Mouse (Mus musculus): Measurements from ENCODE around the gene Tnrc18. TPM values are rescaled to one million over a fixed set of nuclear protein-coding genes. Genes with fewer than 3 reads are reported as not detected.

Tnrc18 gene
- polyA plus RNA-seq (2015; fragmentation: Illumina TruSeq; extraction: RNeasy Lipid Tissue Mini Kit (QIAGEN cat#74804); ENCODE audit: insufficient read depth, low read depth, low replicate concordance) = 8.3 TPM

DNA sequence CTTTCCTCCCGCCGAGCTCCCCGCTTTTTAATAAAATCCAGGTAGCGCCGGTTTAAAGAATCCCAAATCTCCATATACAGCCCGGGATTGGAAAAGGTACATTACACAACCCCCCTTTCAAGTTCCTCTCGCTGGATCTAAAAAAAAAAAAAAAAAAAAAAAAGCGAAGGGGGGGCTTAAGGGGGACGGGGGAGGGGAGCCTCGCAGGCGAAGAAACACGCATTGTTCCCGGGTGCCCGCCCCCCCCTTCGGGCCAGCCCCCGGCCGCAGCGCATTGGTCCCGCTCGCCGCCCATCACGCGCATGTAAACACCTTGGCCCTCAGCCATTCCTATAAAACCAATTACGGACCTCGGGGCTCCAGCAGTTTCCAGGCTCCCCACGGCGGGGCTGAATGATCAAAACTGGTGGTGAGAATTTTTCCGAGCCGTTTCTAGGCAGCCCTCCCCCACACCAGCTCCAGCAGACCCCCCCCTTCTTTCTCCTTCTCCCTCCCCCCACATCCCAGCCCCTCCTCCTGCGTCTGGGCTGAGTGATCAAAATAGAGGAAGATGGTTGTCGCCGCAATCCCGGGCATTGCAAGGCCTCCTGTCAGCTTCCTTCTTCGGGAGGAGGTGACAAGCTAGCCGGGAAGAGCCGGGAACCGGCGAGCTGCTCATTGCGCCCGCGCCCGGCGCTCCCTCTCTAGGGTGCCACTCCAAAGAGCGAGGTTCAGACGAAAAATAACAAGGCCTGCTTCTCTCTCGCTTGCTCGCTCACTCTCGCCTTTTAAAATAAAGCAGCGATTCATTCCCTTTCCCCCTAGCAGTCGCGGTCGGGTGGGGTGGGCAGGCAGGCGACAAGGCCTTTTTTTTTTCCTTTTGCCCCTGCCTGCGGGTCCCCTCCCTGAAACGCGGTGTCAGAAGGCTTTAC lies at the start of gene Tnrc18:
Gene Tnrc18 (minus strand): TSS at position 139 of the 911 bp plus-strand sequence.

GRCm38 (mm10) chr5:142692248-142692647 lies 125.2 kb downstream of the Tnrc18 start, which contains the start of gene Slc29a4:
Gene Slc29a4, plus strand, starts transcription at chr5:142692512.

Other genes starting within 250 kb of the Tnrc18 start
- 0.72 TPM for gene Mmd2, start 208.9 kb downstream of the Tnrc18 start, polyA plus RNA-seq (2015; fragmentation: Illumina TruSeq; extraction: RNeasy Lipid Tissue Mini Kit (QIAGEN cat#74804); ENCODE audit: insufficient read depth, low read depth, low replicate concordance)
- gene Wipi2, start 190.0 kb downstream of the Tnrc18 start, polyA plus RNA-seq (2015; fragmentation: Illumina TruSeq; extraction: RNeasy Lipid Tissue Mini Kit (QIAGEN cat#74804); ENCODE audit: insufficient read depth, low read depth, low replicate concordance) = 10.0 TPM
- gene Slc29a4, start 125.2 kb downstream of the Tnrc18 start, polyA plus RNA-seq (2015; fragmentation: Illumina TruSeq; extraction: RNeasy Lipid Tissue Mini Kit (QIAGEN cat#74804); ENCODE audit: insufficient read depth, low read depth, low replicate concordance) = 2.3 TPM
- 2.4 TPM for gene Fbxl18, start 77.8 kb upstream of the Tnrc18 start, polyA plus RNA-seq (2015; fragmentation: Illumina TruSeq; extraction: RNeasy Lipid Tissue Mini Kit (QIAGEN cat#74804); ENCODE audit: insufficient read depth, low read depth, low replicate concordance)
- gene Actb, start 89.1 kb upstream of the Tnrc18 start, polyA plus RNA-seq (2015; fragmentation: Illumina TruSeq; extraction: RNeasy Lipid Tissue Mini Kit (QIAGEN cat#74804); ENCODE audit: insufficient read depth, low read depth, low replicate concordance) = 335 TPM
- gene Fscn1, start 142.7 kb upstream of the Tnrc18 start, polyA plus RNA-seq (2015; fragmentation: Illumina TruSeq; extraction: RNeasy Lipid Tissue Mini Kit (QIAGEN cat#74804); ENCODE audit: insufficient read depth, low read depth, low replicate concordance) = 6.2 TPM

Measured in pancreas, adult 10 weeks (tissue).